Mouse (Mus musculus) liver, embryonic 11.5 days (tissue): ENCODE results near the gene Slc4a1. TPM values are rescaled to one million over a fixed set of nuclear protein-coding genes. Genes with fewer than 3 reads are reported as not detected.

Source experiments
- ATAC-seq: fragments of 200-750 bp; cut with Nextera tagmentation; replicated peaks from 2 replicates; pipeline ENCODE4 v1.8.0; 2017; ENCODE audit warnings: moderate number of reproducible peaks, mild to moderate bottlenecking, moderate TSS enrichment, moderate library complexity; ENCODE audit not compliant: low FRiP score
- DNase-seq: peaks from one replicate; pipeline ENCODE4 v3.0.0-alpha.2; 2017; ENCODE audit warnings: low spot score
- H3K27ac ChIP-seq: fragments of 300-500 bp; sonication (generic); 2 replicates; pipeline ENCODE4 v1.5.1; 2014; ENCODE audit warnings: mild to moderate bottlenecking, low read depth, low read length, control low read depth
- H3K27me3 ChIP-seq: fragments of 300-500 bp; sonication (generic); replicated peaks from 2 replicates; pipeline ENCODE4 v1.6.1; 2014; ENCODE audit warnings: low read length, mixed read lengths; ENCODE audit not compliant: control insufficient read depth, insufficient read depth
- H3K36me3 ChIP-seq: fragments of 300-500 bp; sonication (generic); 2 replicates; pipeline ENCODE4 v1.6.1; 2014; ENCODE audit warnings: mild to moderate bottlenecking, low read length, moderate library complexity, mixed read lengths; ENCODE audit not compliant: control insufficient read depth, insufficient read depth
- H3K4me1 ChIP-seq: fragments of 300-500 bp; sonication (generic); replicated peaks from 2 replicates; pipeline ENCODE4 v1.6.1; 2014; ENCODE audit warnings: low read length, mixed read lengths; ENCODE audit not compliant: control insufficient read depth, insufficient read depth
- H3K4me2 ChIP-seq: fragments of 300-500 bp; sonication (generic); 2 replicates; pipeline ENCODE4 v1.6.1; 2014; ENCODE audit warnings: mild to moderate bottlenecking, control low read depth, moderate library complexity
- H3K4me3 ChIP-seq: fragments of 300-500 bp; sonication (generic); 2 replicates; pipeline ENCODE4 v1.5.1; 2014; ENCODE audit warnings: low read depth, low read length, control low read depth
- H3K9ac ChIP-seq: fragments of 300-500 bp; sonication (generic); 2 replicates; pipeline ENCODE4 v1.6.1; 2014; ENCODE audit warnings: low read depth, low read length, control low read depth
- H3K9me3 ChIP-seq: fragments of 300-500 bp; sonication (generic); 2 replicates; pipeline ENCODE4 v1.6.1; 2016; ENCODE audit warnings: low read length, inconsistent platforms, mixed read lengths; ENCODE audit not compliant: control insufficient read depth
- WGBS: fragments of 180-500 bp; shearing (Covaris S2); extraction: QIAGEN DNeasy Blood & Tissue Kit; methylation state at CpG from one replicate; pipeline ENCODE4 v1.1.7; 2014; 5-methylcytosine and 5-hydroxymethylcytosine counted together
- polyA plus RNA-seq: library from polyadenylated mRNA; unstranded; fragments of >200 nt; fragmentation: Nextera tagmentation; extraction: Ambion mirVana; gene quantifications from 2 replicates; pipeline ENCODE4 v1.2.1, GENCODE M21; 2014

The Slc4a1 gene
- polyA plus RNA-seq, 1 experiment from 2014 or later, result 191 TPM

GRCm38 (mm10) chr11:102334973-102335700 is 30.9 kb downstream of the Slc4a1 start:
- no peaks in the 10 kb centered on the region for H3K4me1 ChIP-seq
- no peak for DNase-seq
- H3K4me3 ChIP-seq, result no peak overlapping the region
- ATAC-seq, result no peak
- H3K9me3 ChIP-seq, result no peaks in the 10 kb centered on the region
- H3K9ac ChIP-seq, result no peak overlapping the region
- 45% methylated on average over 9 of the region's 9 CpGs for WGBS
- H3K27me3 ChIP-seq, result peaks cover 4% of the 10 kb centered on the region; the same call in 1 of the 2 replicates
- H3K27ac ChIP-seq, result no peak overlapping the region
- H3K4me2 ChIP-seq, result no peak overlapping the region
- H3K36me3 ChIP-seq, result no peaks in the 10 kb centered on the region

GRCm38 (mm10) chr11:102334010-102334409 is 32.0 kb downstream of the Slc4a1 start:
- Histone ChIP-seq H3K4me3 (no peak overlapping the region), H3K27ac (no peak overlapping the region), H3K9ac (no peak overlapping the region), H3K4me1 (no peaks in the 10 kb centered on the region), H3K36me3 (no peaks in the 10 kb centered on the region), H3K27me3 (no peaks in the 10 kb centered on the region), H3K9me3 (no peaks in the 10 kb centered on the region), H3K4me2 (no peak overlapping the region)
- no peak for DNase-seq
- no peak for ATAC-seq
- WGBS, result 62% methylated on average over 4 of the region's 4 CpGs

- Histone ChIP-seq H3K36me3 (no peaks in the 10 kb centered on the region), H3K27me3 (no peaks in the 10 kb centered on the region), H3K9me3 (no peaks in the 10 kb centered on the region), H3K4me1 (no peaks in the 10 kb centered on the region), H3K4me3 (no peak overlapping the region), H3K27ac (no peak overlapping the region), H3K4me2 (no peak overlapping the region), H3K9ac (no peak overlapping the region)
- ATAC-seq (no peak), DNase-seq (no peak)
Measured at GRCm38 (mm10) chr11:102333061-102333460, 32.9 kb downstream of the Slc4a1 start.

- Histone ChIP-seq H3K27me3 (0 out of 2 replicates have a peak, but pooled peaks cover under 1% of the 10 kb centered on the region), H3K4me2 (no peak overlapping the region), H3K4me3 (no peak overlapping the region), H3K36me3 (no peaks in the 10 kb centered on the region), H3K27ac (no peak overlapping the region), H3K9ac (no peak overlapping the region), H3K9me3 (no peaks in the 10 kb centered on the region), H3K4me1 (no peaks in the 10 kb centered on the region)
- DNase-seq, result no peak
- WGBS, result 41% methylated on average over 4 of the region's 4 CpGs
- no peak for ATAC-seq
Measured at GRCm38 (mm10) chr11:102331806-102332205, 34.2 kb downstream of the Slc4a1 start.

- DNase-seq (no peak), ATAC-seq (no peak)
- WGBS, result 75% methylated on average over 3 of the region's 3 CpGs
- Histone ChIP-seq H3K4me2 (no peak overlapping the region), H3K27me3 (peaks cover 4% of the 10 kb centered on the region; the same call in 1 of the 2 replicates), H3K4me1 (no peaks in the 10 kb centered on the region), H3K36me3 (no peaks in the 10 kb centered on the region), H3K27ac (no peak overlapping the region), H3K4me3 (no peak overlapping the region), H3K9me3 (no peaks in the 10 kb centered on the region), H3K9ac (no peak overlapping the region)
Measured at GRCm38 (mm10) chr11:102330039-102330438, 36.0 kb downstream of the Slc4a1 start.

- Histone ChIP-seq H3K4me2 (no peak overlapping the region), H3K4me1 (no peaks in the 10 kb centered on the region), H3K27me3 (peaks cover 4% of the 10 kb centered on the region; the same call in 1 of the 2 replicates), H3K36me3 (no peaks in the 10 kb centered on the region), H3K4me3 (no peak overlapping the region), H3K9ac (no peak overlapping the region), H3K9me3 (no peaks in the 10 kb centered on the region), H3K27ac (no peak overlapping the region)
- no peak for DNase-seq
- ATAC-seq, result no peak
Measured at GRCm38 (mm10) chr11:102329518-102329917, 36.5 kb downstream of the Slc4a1 start.

- DNase-seq (no peak), ATAC-seq (no peak)
- no peaks in the 10 kb centered on the region for H3K4me1 ChIP-seq
- H3K36me3 ChIP-seq, result no peaks in the 10 kb centered on the region
- H3K9ac ChIP-seq, result no peak overlapping the region
- H3K4me2 ChIP-seq, result no peak overlapping the region
- 73% methylated on average over 7 of the region's 7 CpGs for WGBS
- H3K27me3 ChIP-seq, result peaks cover 6% of the 10 kb centered on the region
- no peak overlapping the region for H3K27ac ChIP-seq
- no peak overlapping the region for H3K4me3 ChIP-seq
- no peaks in the 10 kb centered on the region for H3K9me3 ChIP-seq
Measured at GRCm38 (mm10) chr11:102327839-102328238, 38.2 kb downstream of the Slc4a1 start.

GRCm38 (mm10) chr11:102327250-102327649 is 38.8 kb downstream of the Slc4a1 start:
- H3K4me2 ChIP-seq, result no peak overlapping the region
- H3K27me3 ChIP-seq, result peaks cover 6% of the 10 kb centered on the region
- no peak for ATAC-seq
- DNase-seq, result no peak
- no peaks in the 10 kb centered on the region for H3K36me3 ChIP-seq
- H3K9me3 ChIP-seq, result no peaks in the 10 kb centered on the region
- no peak overlapping the region for H3K9ac ChIP-seq
- no peak overlapping the region for H3K4me3 ChIP-seq
- 63% methylated on average over 5 of the region's 5 CpGs for WGBS
- H3K4me1 ChIP-seq, result no peaks in the 10 kb centered on the region
- no peak overlapping the region for H3K27ac ChIP-seq

GRCm38 (mm10) chr11:102323516-102323915 is 42.5 kb downstream of the Slc4a1 start:
- peaks cover 6% of the 10 kb centered on the region for H3K4me1 ChIP-seq
- no peak overlapping the region for H3K4me3 ChIP-seq
- 83% methylated on average over 1 of the region's 1 CpGs for WGBS
- H3K36me3 ChIP-seq, result no peaks in the 10 kb centered on the region
- H3K9me3 ChIP-seq, result no peaks in the 10 kb centered on the region
- no peak overlapping the region for H3K27ac ChIP-seq
- H3K4me2 ChIP-seq, result no peak overlapping the region
- no peak overlapping the region for H3K9ac ChIP-seq
- peaks cover 11% of the 10 kb centered on the region for H3K27me3 ChIP-seq
- no peak for DNase-seq
- ATAC-seq, result no peak
